Mouse (Mus musculus) hindbrain, embryonic 13.5 days (tissue): ENCODE measurements around the gene Gm17409. TPM values are rescaled to one million over a fixed set of nuclear protein-coding genes. Genes with fewer than 3 reads are reported as not detected.

ENCODE experiments used
- ATAC-seq: fragments of 200-750 bp; cut with Nextera tagmentation; 2 replicates; pipeline ENCODE4 v1.8.0; 2017; ENCODE audit warnings: moderate TSS enrichment; ENCODE audit not compliant: low FRiP score
- H3K27ac ChIP-seq: fragments of 300-500 bp; sonication (generic); 2 replicates; pipeline ENCODE4 v1.5.1; 2015; ENCODE audit warnings: inconsistent platforms, mild to moderate bottlenecking, moderate library complexity
- H3K27me3 ChIP-seq: fragments of 300-500 bp; sonication (generic); 2 replicates; pipeline ENCODE4 v1.6.1; 2015; ENCODE audit warnings: mild to moderate bottlenecking, inconsistent platforms
- H3K36me3 ChIP-seq: fragments of 300-500 bp; sonication (generic); 2 replicates; pipeline ENCODE4 v1.6.1; 2015; ENCODE audit warnings: mild to moderate bottlenecking, inconsistent platforms
- H3K4me1 ChIP-seq: fragments of 300-500 bp; sonication (generic); replicated peaks from 2 replicates; pipeline ENCODE4 v1.6.1; 2015; ENCODE audit warnings: inconsistent platforms
- H3K4me2 ChIP-seq: fragments of 300-500 bp; sonication (generic); 2 replicates; pipeline ENCODE4 v1.6.1; 2015; ENCODE audit warnings: inconsistent platforms, mild to moderate bottlenecking, moderate library complexity
- H3K4me3 ChIP-seq: fragments of 300-500 bp; sonication (generic); 2 replicates; pipeline ENCODE4 v1.5.1; 2015; ENCODE audit warnings: mild to moderate bottlenecking, inconsistent platforms
- H3K9ac ChIP-seq: fragments of 300-500 bp; sonication (generic); 2 replicates; pipeline ENCODE4 v1.6.1; 2015; ENCODE audit warnings: mild to moderate bottlenecking, inconsistent platforms
- H3K9me3 ChIP-seq: fragments of 300-500 bp; sonication (generic); 2 replicates; pipeline ENCODE4 v1.6.1; 2016; ENCODE audit warnings: inconsistent platforms
- WGBS: fragments of 180-500 bp; shearing (Covaris S2); methylation state at CpG from one replicate; pipeline ENCODE4 v1.1.7; 2015; 5-methylcytosine and 5-hydroxymethylcytosine counted together
- polyA plus RNA-seq: library from polyadenylated mRNA; unstranded; fragments of >200 nt; fragmentation: Nextera tagmentation; extraction: Ambion mirVana; gene quantifications from 2 replicates; pipeline ENCODE4 v1.2.1, GENCODE M21; 2015

Gm17409 gene
- polyA plus RNA-seq, 1 experiment from 2014 or later: not detected

DNA sequence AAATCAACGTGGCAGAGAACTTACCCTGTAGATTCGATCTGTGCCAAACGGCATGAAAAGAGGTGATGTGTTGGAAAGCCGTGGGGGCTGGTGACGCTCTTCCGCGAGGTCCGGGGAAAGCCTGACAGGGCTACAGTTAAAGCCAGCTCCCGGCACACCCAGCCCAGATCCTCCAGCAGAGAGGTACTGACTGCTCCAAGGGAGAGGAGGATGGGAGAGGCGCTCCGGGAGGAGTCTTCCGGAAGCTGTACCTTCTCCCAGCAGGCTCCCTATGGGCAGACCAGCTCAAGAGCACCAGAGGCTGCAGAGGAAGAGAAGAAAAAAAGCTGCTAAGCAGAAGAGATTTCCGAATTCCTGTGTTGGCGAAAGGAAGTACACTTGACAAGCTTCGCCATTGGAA, 46.1 kb downstream of the Gm17409 start:
- H3K4me2 ChIP-seq: no peak overlapping the region
- H3K4me1 ChIP-seq: peaks cover 7% of the 10 kb centered on the region
- H3K36me3 ChIP-seq: no peaks in the 10 kb centered on the region
- H3K27ac ChIP-seq: peak overlapping the region; percentile 23; the same call in 1 of the 2 replicates
- H3K4me3 ChIP-seq: no peak overlapping the region
- H3K9ac ChIP-seq: no peak overlapping the region
- WGBS: 48% methylated on average over 15 of the region's 15 CpGs
- no peaks in the 10 kb centered on the region for H3K27me3 ChIP-seq
- no peaks in the 10 kb centered on the region for H3K9me3 ChIP-seq
- 0 out of 2 replicates have a peak, but pooled peaks have one; percentile 37 for ATAC-seq

DNA sequence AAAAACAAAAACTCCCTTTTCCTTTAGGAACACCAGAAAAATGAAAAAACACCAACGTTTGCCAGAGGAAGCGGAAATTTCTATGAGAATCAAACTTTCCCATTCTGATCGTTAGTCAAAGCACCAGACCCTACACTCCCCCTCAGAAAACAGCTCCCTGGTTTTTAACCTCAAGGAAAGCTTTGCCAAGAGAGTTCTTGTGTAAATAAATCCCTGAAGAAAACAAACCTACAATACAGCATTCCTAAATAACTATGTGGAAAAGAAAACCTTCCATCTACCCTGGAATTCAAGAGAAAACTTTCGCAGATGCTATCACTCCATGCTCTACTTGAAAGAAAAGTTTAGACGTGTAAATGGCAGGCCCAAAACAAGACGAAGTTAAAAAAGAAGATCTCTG, 47.0 kb downstream of the Gm17409 start:
- Histone ChIP-seq H3K4me1 (peaks cover 7% of the 10 kb centered on the region), H3K9ac (no peak overlapping the region), H3K9me3 (no peaks in the 10 kb centered on the region), H3K4me3 (no peak overlapping the region), H3K27me3 (no peaks in the 10 kb centered on the region), H3K4me2 (no peak overlapping the region), H3K27ac (no peak overlapping the region), H3K36me3 (no peaks in the 10 kb centered on the region)
- no peak for ATAC-seq
- WGBS: 80% methylated on average over 6 of the region's 6 CpGs

- WGBS: 91% methylated on average over 1 of the region's 1 CpGs
- H3K4me2 ChIP-seq: no peak overlapping the region
- H3K27me3 ChIP-seq: no peaks in the 10 kb centered on the region
- H3K36me3 ChIP-seq: no peaks in the 10 kb centered on the region
- H3K4me3 ChIP-seq: no peak overlapping the region
- ATAC-seq: no peak
- no peak overlapping the region for H3K9ac ChIP-seq
- H3K9me3 ChIP-seq: no peaks in the 10 kb centered on the region
- H3K27ac ChIP-seq: no peak overlapping the region
- H3K4me1 ChIP-seq: peaks cover 16% of the 10 kb centered on the region
Observed at GRCm38 (mm10) chr2:58518517-58518916, 48.6 kb downstream of the Gm17409 start.

Other genes starting within 250 kb of the Gm17409 start
- gene Acvr1c, start 112.2 kb upstream of the Gm17409 start, polyA plus RNA-seq: 0.22 and 0.62 TPM in 2 replicates
- 4.2 and 4.9 TPM in 2 replicates for gene Acvr1, start 97.0 kb downstream of the Gm17409 start, polyA plus RNA-seq
- gene Upp2, start 97.2 kb downstream of the Gm17409 start, polyA plus RNA-seq: 13.2 and 13.4 TPM in 2 replicates